ENCODE assay signal across 22 mouse cellular contexts in genomic region chr7:132060116-132060515, GRCm38 (mm10).
DNase-seq lines count a peak whose midpoint lies in the region; ATAC-seq and TF ChIP-seq lines count a peak whose summit lies in the region.
"Had no signal": no experiment of that assay in that cellular context is flagged by ENCODE, and none has a peak within 500 bp of the region (broad histone marks: within the 10 kb centered on the region; RNA-seq: fewer than 3 reads in every experiment).

No protein-coding gene starts in this region.

- ATAC-seq in intestine, embryonic 14.5 days (replicated peaks; ENCODE audit: low FRiP score, low TSS enrichment, low read depth) = no peak
- no peak for ATAC-seq in intestine, embryonic 16.5 days
- ATAC-seq in neural tube, embryonic 15.5 days (ENCODE audit: low FRiP score) = no peak
- no peak for ATAC-seq in limb, embryonic 11.5 days (ENCODE audit: insufficient number of reproducible peaks, low FRiP score, low TSS enrichment, low read depth)
- ATAC-seq in stomach, postnatal 0 days (ENCODE audit: low FRiP score, low TSS enrichment) = no peak
- ATAC-seq in forebrain, embryonic 16.5 days = no peak
- ATAC-seq: forebrain, postnatal 0 days; inflammation-experienced regulatory T-cells, adult 6 months had no signal

- H3K27ac ChIP-seq in intestine, embryonic 14.5 days (ENCODE audit: low read depth) = no peak overlapping the region
- no peak overlapping the region for H3K27ac ChIP-seq in intestine, embryonic 16.5 days (ENCODE audit: low read length)
- no peak overlapping the region for H3K27ac ChIP-seq in neural tube, embryonic 15.5 days (replicated peaks)
- H3K27ac ChIP-seq in limb, embryonic 11.5 days (replicated peaks; ENCODE audit: low read depth, low read length) = no peak overlapping the region
- no peak overlapping the region for H3K27ac ChIP-seq in stomach, postnatal 0 days (replicated peaks)
- H3K27ac ChIP-seq in forebrain, embryonic 16.5 days (ENCODE audit: low read length) = no peak overlapping the region
- H3K27ac ChIP-seq: embryonic facial prominence, embryonic 13.5 days; hindbrain, embryonic 12.5 days; layer of hippocampus, adult 2 months; liver, embryonic 14.5 days had no signal

- H3K4me2 ChIP-seq in intestine, embryonic 14.5 days (ENCODE audit: low read length) = no peak overlapping the region
- no peak overlapping the region for H3K4me2 ChIP-seq in intestine, embryonic 16.5 days (ENCODE audit: low read depth, low read length)
- H3K4me2 ChIP-seq in neural tube, embryonic 15.5 days = no peak overlapping the region
- no peak overlapping the region for H3K4me2 ChIP-seq in limb, embryonic 11.5 days (ENCODE audit: low read depth, severe bottlenecking)
- no peak overlapping the region for H3K4me2 ChIP-seq in stomach, postnatal 0 days (replicated peaks; ENCODE audit: low read depth)
- no peak overlapping the region for H3K4me2 ChIP-seq in forebrain, embryonic 16.5 days (ENCODE audit: low read length)
- H3K4me2 ChIP-seq: embryonic facial prominence, embryonic 13.5 days; heart, embryonic 11.5 days; hindbrain, embryonic 12.5 days had no signal

- no peak for TF ChIP-seq EP300 in stomach, postnatal 0 days (optimal IDR thresholded peaks at IDR 0.05)

- H3K4me3 ChIP-seq in intestine, embryonic 14.5 days (ENCODE audit: low read depth, low read length) = no peak overlapping the region
- no peak overlapping the region for H3K4me3 ChIP-seq in intestine, embryonic 16.5 days (ENCODE audit: low read length)
- no peak overlapping the region for H3K4me3 ChIP-seq in neural tube, embryonic 15.5 days (replicated peaks)
- H3K4me3 ChIP-seq in limb, embryonic 11.5 days (ENCODE audit: low read depth, low read length) = no peak overlapping the region
- H3K4me3 ChIP-seq in stomach, postnatal 0 days (ENCODE audit: low read depth, low read length) = no peak overlapping the region
- H3K4me3 ChIP-seq in forebrain, embryonic 16.5 days (replicated peaks; ENCODE audit: low read length) = no peak overlapping the region
- H3K4me3 ChIP-seq: embryonic facial prominence, embryonic 13.5 days; hindbrain, embryonic 12.5 days; layer of hippocampus, adult 2 months had no signal

- H3K4me1 ChIP-seq in intestine, embryonic 14.5 days (replicated peaks; ENCODE audit: control insufficient read depth, insufficient read depth, low read length) = no peaks in the 10 kb centered on the region
- no peaks in the 10 kb centered on the region for H3K4me1 ChIP-seq in intestine, embryonic 16.5 days (ENCODE audit: control insufficient read depth, insufficient read depth, low read length)
- peaks cover 10% of the 10 kb centered on the region for H3K4me1 ChIP-seq in neural tube, embryonic 15.5 days
- 0 out of 2 replicates have a peak, but pooled peaks cover 2% of the 10 kb centered on the region for H3K4me1 ChIP-seq in limb, embryonic 11.5 days (ENCODE audit: control insufficient read depth, insufficient read depth, low read length)
- H3K4me1 ChIP-seq in stomach, postnatal 0 days (replicated peaks; ENCODE audit: control insufficient read depth, insufficient read depth) = no peaks in the 10 kb centered on the region
- H3K4me1 ChIP-seq in forebrain, embryonic 16.5 days (replicated peaks; ENCODE audit: control insufficient read depth, insufficient read depth, low read length) = no peaks in the 10 kb centered on the region
- H3K4me1 ChIP-seq: embryonic facial prominence, embryonic 13.5 days had no signal

- no peaks in the 10 kb centered on the region for H3K9me3 ChIP-seq in intestine, embryonic 14.5 days (ENCODE audit: control insufficient read depth, low read length)
- H3K9me3 ChIP-seq in intestine, embryonic 16.5 days (ENCODE audit: control insufficient read depth, low read length) = no peaks in the 10 kb centered on the region
- no peaks in the 10 kb centered on the region for H3K9me3 ChIP-seq in neural tube, embryonic 15.5 days (replicated peaks)
- H3K9me3 ChIP-seq in limb, embryonic 11.5 days (ENCODE audit: control insufficient read depth, low read length) = no peaks in the 10 kb centered on the region
- H3K9me3 ChIP-seq in stomach, postnatal 0 days (ENCODE audit: control insufficient read depth, low read length) = no peaks in the 10 kb centered on the region
- no peaks in the 10 kb centered on the region for H3K9me3 ChIP-seq in forebrain, embryonic 16.5 days (ENCODE audit: control insufficient read depth, low read length)
- H3K9me3 ChIP-seq: embryonic facial prominence, embryonic 13.5 days; hindbrain, embryonic 12.5 days had no signal

- no peak overlapping the region for H3K9ac ChIP-seq in intestine, embryonic 14.5 days (ENCODE audit: low read length)
- H3K9ac ChIP-seq in intestine, embryonic 16.5 days (ENCODE audit: low read depth, low read length) = no peak overlapping the region
- no peak overlapping the region for H3K9ac ChIP-seq in neural tube, embryonic 15.5 days (replicated peaks)
- H3K9ac ChIP-seq in limb, embryonic 11.5 days (ENCODE audit: low read length) = no peak overlapping the region
- no peak overlapping the region for H3K9ac ChIP-seq in stomach, postnatal 0 days (ENCODE audit: low read length)
- H3K9ac ChIP-seq in forebrain, embryonic 16.5 days (replicated peaks; ENCODE audit: low read depth, low read length) = no peak overlapping the region
- H3K9ac ChIP-seq: embryonic facial prominence, embryonic 13.5 days; forebrain, postnatal 0 days; hindbrain, embryonic 12.5 days; liver, embryonic 14.5 days had no signal

- no peaks in the 10 kb centered on the region for H3K36me3 ChIP-seq in intestine, embryonic 14.5 days (ENCODE audit: control insufficient read depth, insufficient read depth, low read length)
- H3K36me3 ChIP-seq in intestine, embryonic 16.5 days (ENCODE audit: control insufficient read depth, insufficient read depth, low read length) = no peaks in the 10 kb centered on the region
- no peaks in the 10 kb centered on the region for H3K36me3 ChIP-seq in neural tube, embryonic 15.5 days
- no peaks in the 10 kb centered on the region for H3K36me3 ChIP-seq in limb, embryonic 11.5 days (ENCODE audit: control insufficient read depth, insufficient read depth, low read length)
- H3K36me3 ChIP-seq in stomach, postnatal 0 days (ENCODE audit: control insufficient read depth, insufficient read depth, low read length) = no peaks in the 10 kb centered on the region
- no peaks in the 10 kb centered on the region for H3K36me3 ChIP-seq in forebrain, embryonic 16.5 days (ENCODE audit: control insufficient read depth, insufficient read depth)
- H3K36me3 ChIP-seq: embryonic facial prominence, embryonic 13.5 days; hindbrain, embryonic 12.5 days had no signal

- DNase-seq in intestine, embryonic 14.5 days (ENCODE audit: low spot score) = peak; percentile 67
- peak; percentile 23 for DNase-seq in neural tube, embryonic 10.5 days (ENCODE audit: extremely low spot score, low spot score)
- peak; percentile 21 for DNase-seq in embryo, embryonic 10.5 days (ENCODE audit: low spot score)
- DNase-seq in limb, embryonic 11.5 days (ENCODE audit: low spot score) = peak; percentile 65
- no peak for DNase-seq in stomach, postnatal 0 days (ENCODE audit: low spot score)
- DNase-seq: B cell, adult 2 months; cerebellum, adult 11-12 months; cerebellum, postnatal 14 days; forebrain, postnatal 0 days; left cerebral cortex, postnatal 4 days; lung, postnatal 10 days; midbrain, embryonic 14.5 days; right cerebral cortex, postnatal 14 days had no signal

- no peaks in the 10 kb centered on the region for H3K27me3 ChIP-seq in intestine, embryonic 14.5 days (replicated peaks; ENCODE audit: control insufficient read depth, insufficient read depth, low read length)
- H3K27me3 ChIP-seq in intestine, embryonic 16.5 days (replicated peaks; ENCODE audit: control insufficient read depth, insufficient read depth, low read length) = no peaks in the 10 kb centered on the region
- no peaks in the 10 kb centered on the region for H3K27me3 ChIP-seq in neural tube, embryonic 15.5 days (replicated peaks)
- H3K27me3 ChIP-seq in limb, embryonic 11.5 days (ENCODE audit: control insufficient read depth, insufficient read depth, low read length) = no peaks in the 10 kb centered on the region
- H3K27me3 ChIP-seq in stomach, postnatal 0 days (ENCODE audit: control insufficient read depth, insufficient read depth, low read length) = no peaks in the 10 kb centered on the region
- no peaks in the 10 kb centered on the region; the same call in 1 of the 2 replicates for H3K27me3 ChIP-seq in forebrain, embryonic 16.5 days (replicated peaks; ENCODE audit: control insufficient read depth, insufficient read depth, low read length)
- H3K27me3 ChIP-seq: embryonic facial prominence, embryonic 13.5 days; hindbrain, embryonic 12.5 days had no signal

- WGBS in intestine, embryonic 14.5 days = 73% methylated on average over 7 of the region's 7 CpGs
- WGBS in intestine, embryonic 16.5 days = 67% methylated on average over 7 of the region's 7 CpGs
- 83% methylated on average over 7 of the region's 7 CpGs for WGBS in neural tube, embryonic 15.5 days
- WGBS in limb, embryonic 11.5 days = 80% methylated on average over 7 of the region's 7 CpGs
- 63% methylated on average over 7 of the region's 7 CpGs for WGBS in stomach, postnatal 0 days
- WGBS in forebrain, embryonic 16.5 days = 77% methylated on average over 7 of the region's 7 CpGs

- TF ChIP-seq CTCF in stomach, postnatal 0 days (IDR thresholded peaks at IDR 0.05; ENCODE audit: low read depth) = no peak
